Mouse (Mus musculus) granulocyte monocyte progenitor cell, adult 5-6 weeks (primary cell): Measurements from ENCODE around the gene Ugt1a7c. TPM values are rescaled to one million over a fixed set of nuclear protein-coding genes. Genes with fewer than 3 reads are reported as not detected.
"Not testable (repeated sequence)": the region's sequence is repeated elsewhere in the genome, so short reads cannot be mapped to it uniquely, and the experiment has no call there.

Experiments
- ATAC-seq: replicated peaks from 2 replicates; pipeline ENCODE4 v1.8.0; 2016; ENCODE audit warnings: mild to moderate bottlenecking, moderate TSS enrichment, inconsistent platforms; ENCODE audit not compliant: poor library complexity, severe bottlenecking
- total RNA-seq, 2 experiments: library from RNA; stranded (forward) in 1 of 2; stranded (reverse) in 1 of 2; fragments of 200-712, 200-1000 nt in 1 of 2; fragments of >200 nt in 1 of 2; fragmentation: Nextera tagmentation in 1 of 2; gene quantifications; 2 replicates each; pipeline ENCODE4 v1.2.3; 2014 to 2017

Ugt1a7c gene
- total RNA-seq (2014; fragmentation: Nextera tagmentation) (25.2 and 25.5 TPM in 2 replicates), total RNA-seq (2017) (49.7 and 55.1 TPM in 2 replicates)

GRCm38 (mm10) chr1:88094941-88095492, at the start of gene Ugt1a7c:
Gene Ugt1a7c (plus strand): TSS chr1:88095062.
- ATAC-seq = peak; percentile 72

DNA sequence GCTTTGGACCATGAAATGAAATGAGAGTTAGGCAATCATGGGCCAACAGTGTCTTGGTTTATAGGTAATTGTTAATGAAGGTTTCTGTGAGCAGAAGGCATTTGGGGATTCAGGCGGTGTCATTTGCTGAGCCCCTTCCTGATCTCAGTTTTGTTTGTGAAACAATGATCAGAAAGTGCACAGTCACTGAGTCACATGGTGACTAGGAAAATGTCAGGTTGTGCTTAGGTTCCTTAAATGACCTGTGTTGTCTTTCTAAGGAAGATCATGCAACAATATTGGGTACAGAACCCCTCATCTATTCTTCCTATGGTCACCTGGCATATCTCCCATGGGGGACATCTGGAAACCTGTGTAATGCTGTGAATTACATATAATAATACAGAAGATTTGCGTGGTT, 47.5 kb upstream of the Ugt1a7c start:
- ATAC-seq = peak; percentile 58

GRCm38 (mm10) chr1:88055088-88055487, 39.8 kb upstream of the Ugt1a7c start, which contains the start of gene Ugt1a10:
Gene Ugt1a10 (plus strand): TSS chr1:88055388.
- no peak for ATAC-seq

- peak; percentile 90 for ATAC-seq
These were observed 28.3 kb upstream of the Ugt1a7c start for GRCm38 (mm10) chr1:88066472-88067102.

GRCm38 (mm10) chr1:88070495-88070894, 24.4 kb upstream of the Ugt1a7c start, which contains the start of gene Ugt1a9:
Gene Ugt1a9 (plus strand): TSS chr1:88070800.
- no peak for ATAC-seq

GRCm38 (mm10) chr1:88070902-88071301, 24.0 kb upstream of the Ugt1a7c start:
- ATAC-seq = no peak

GRCm38 (mm10) chr1:88074471-88074870, 20.4 kb upstream of the Ugt1a7c start:
- ATAC-seq = no peak

GRCm38 (mm10) chr1:88077128-88077527, 17.7 kb upstream of the Ugt1a7c start:
- peak; percentile 44 for ATAC-seq

DNA sequence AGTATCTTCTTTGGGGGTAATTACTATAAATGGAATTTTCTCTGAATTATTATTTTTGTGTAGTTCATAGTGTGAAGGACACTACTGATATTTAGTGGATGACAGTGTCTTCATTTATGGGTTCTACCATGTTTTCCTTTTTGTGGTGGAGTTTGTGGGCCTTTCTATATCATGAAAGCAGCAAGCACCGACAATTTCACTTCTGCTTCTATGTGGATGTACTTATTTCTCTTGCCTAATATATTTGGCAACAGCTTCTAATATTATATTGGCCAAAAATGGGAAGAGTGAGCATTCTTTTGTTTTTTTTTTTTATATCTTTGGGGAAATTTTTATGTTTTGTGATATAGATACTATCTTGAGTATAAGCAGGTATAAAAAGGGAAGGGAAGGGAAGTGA, 13.2 kb upstream of the Ugt1a7c start:
- ATAC-seq = peak; percentile 94

DNA sequence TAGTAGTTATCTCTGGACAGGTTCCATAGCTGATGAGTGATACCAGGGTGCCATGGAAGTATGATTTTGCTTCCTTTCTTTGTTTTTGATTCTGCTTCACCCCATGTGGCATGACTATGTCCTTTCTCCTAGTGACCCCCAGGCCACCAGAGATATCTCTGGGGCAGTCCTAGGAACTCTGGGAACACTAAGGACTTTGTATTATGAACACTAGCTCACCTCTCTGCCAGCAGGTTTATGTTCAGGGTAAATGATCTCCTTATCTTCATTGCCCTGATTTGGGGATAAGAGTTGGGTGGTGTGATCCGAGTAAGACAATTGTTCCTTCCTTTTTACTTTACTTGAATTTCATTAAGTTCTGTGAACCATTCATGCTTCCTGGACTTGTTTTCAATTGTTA, 8.7 kb upstream of the Ugt1a7c start:
- ATAC-seq = no peak

- no peak for ATAC-seq
These were observed 7.3 kb upstream of the Ugt1a7c start, which contains the start of gene Ugt1a8 for GRCm38 (mm10) chr1:88087513-88087912. Gene Ugt1a8 (plus strand): TSS chr1:88087813.

GRCm38 (mm10) chr1:88092341-88092740, 2.5 kb upstream of the Ugt1a7c start:
- peak; percentile 45 for ATAC-seq

GRCm38 (mm10) chr1:88094270-88094676, 589 bp upstream of the Ugt1a7c start:
- ATAC-seq = peak; percentile 59

- ATAC-seq = peak; percentile 47
These were observed 3.7 kb downstream of the Ugt1a7c start for GRCm38 (mm10) chr1:88098546-88098945.

DNA sequence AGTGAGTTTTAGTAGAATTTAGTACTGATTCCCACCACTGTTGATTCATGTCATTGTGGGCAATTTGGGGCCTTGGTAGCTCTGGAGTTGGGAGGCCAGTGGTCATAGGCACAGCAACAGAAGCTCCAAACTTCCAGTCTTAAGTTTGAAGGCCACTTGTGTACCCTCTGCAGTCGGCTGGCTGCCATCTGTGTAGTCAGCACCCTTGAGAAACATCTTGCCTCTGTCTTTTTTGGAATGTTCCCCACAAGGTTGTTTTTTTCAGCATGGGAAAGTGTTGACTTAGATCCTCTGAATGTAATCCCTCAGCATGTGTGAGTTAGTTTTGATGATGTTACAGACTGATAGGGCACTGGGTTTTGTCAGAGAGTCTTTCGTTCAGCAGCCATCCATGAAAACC, 4.8 kb downstream of the Ugt1a7c start:
- ATAC-seq = not testable (repeated sequence)

GRCm38 (mm10) chr1:88103019-88103418, 8.2 kb downstream of the Ugt1a7c start, which contains the start of gene Ugt1a6b:
Gene Ugt1a6b (plus strand): TSS chr1:88103252.
- ATAC-seq = peak; percentile 92

- ATAC-seq = not testable (repeated sequence)
These were observed 9.0 kb downstream of the Ugt1a7c start for GRCm38 (mm10) chr1:88103697-88104468.

- ATAC-seq = no peak
These were observed 10.0 kb downstream of the Ugt1a7c start for GRCm38 (mm10) chr1:88104667-88105430.

- ATAC-seq = no peak
These were observed 10.8 kb downstream of the Ugt1a7c start for GRCm38 (mm10) chr1:88105656-88106055.

- peak; percentile 56 for ATAC-seq
These were observed 14.2 kb downstream of the Ugt1a7c start for GRCm38 (mm10) chr1:88109027-88109557.
